Mouse (Mus musculus): ENCODE measurements at regions not wholly inside any gene's neighbourhood (a gene's known extent, or its start where the extent isn't known, plus 50 kb on each side); places are given as distances from the start of the nearest gene placed in this dataset.

DNA sequence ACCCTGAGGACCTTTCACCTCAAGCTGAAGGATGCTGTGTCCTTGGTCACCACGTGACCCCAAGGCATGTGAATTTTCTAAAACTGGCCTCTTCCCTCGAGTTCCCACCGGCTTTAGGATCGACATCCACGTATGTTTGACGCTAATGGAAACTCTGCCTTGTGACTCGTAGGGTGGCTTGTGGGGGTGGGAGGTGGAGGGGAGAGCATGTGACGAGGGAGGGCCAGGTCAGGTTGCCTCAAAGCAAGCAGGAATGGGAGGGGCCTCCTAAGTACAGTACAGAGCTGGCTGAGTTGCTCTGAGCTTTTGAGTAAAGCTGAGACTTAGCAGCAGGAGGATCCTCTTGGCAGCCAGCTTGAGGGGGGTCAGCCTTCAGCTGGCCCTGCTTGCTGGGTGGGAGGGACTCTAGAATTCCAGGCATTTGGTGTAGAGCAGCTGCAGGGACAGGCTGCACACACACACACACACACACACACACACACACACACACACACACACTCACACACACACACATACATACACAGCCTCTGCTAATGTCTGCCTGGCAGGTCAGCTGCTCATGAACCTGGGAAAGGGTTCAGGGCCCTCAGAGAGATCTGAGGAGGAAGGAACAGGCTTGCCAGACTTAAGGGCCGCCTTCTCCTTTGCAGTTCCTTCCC lies 78.5 kb downstream of the Sik1 start:
- DNase-seq (ENCODE audit: low read depth): peak; percentile 33

GRCm38 (mm10) chr17:31777751-31778150 lies 77.9 kb downstream of the Sik1 start:
- DNase-seq (ENCODE audit: low read depth): no peak

DNA sequence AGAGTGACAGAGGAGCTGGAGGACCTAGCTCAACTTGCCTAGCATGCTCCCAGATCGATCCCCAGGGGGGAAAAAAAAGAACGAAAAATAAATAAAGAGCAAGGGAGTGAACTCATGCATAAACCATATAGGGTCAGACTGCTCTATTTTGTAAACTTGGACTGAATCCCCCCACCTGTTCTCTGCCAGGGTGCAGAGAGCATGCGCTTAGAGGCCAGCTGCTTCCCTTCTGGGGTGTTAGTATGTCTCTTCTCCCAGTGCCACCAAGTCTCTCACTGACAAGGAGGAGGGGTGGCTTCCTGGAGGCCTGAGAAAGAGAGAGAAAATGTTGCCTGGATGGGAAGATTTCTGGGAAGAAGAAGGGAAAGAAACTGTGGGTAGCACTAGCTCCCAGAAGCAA lies 76.1 kb downstream of the Sik1 start:
- no peak for DNase-seq (ENCODE audit: low read depth)

- DNase-seq (ENCODE audit: low read depth): no peak
Measured at GRCm38 (mm10) chr17:31782251-31782650, 73.4 kb downstream of the Sik1 start.

DNA sequence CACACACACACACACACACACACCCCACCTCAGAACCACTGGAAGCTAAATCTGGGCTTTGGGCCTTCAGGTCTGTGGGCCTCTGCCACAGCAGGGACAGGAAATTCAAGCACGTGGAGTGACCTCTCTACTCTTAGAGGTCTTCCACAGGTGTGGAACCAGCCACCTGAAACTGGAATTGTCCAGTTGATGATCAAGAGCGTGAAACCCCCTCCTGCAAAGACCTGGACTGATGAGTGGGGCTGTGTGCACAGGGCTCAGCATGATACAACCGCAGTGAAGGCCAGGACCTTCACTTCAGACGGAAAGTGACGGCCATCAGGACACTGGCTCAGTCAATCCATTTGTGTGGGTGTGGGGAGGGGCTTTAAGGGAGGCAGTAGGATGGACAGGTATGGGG lies 72.5 kb downstream of the Sik1 start:
- no peak for DNase-seq (ENCODE audit: low read depth)

DNA sequence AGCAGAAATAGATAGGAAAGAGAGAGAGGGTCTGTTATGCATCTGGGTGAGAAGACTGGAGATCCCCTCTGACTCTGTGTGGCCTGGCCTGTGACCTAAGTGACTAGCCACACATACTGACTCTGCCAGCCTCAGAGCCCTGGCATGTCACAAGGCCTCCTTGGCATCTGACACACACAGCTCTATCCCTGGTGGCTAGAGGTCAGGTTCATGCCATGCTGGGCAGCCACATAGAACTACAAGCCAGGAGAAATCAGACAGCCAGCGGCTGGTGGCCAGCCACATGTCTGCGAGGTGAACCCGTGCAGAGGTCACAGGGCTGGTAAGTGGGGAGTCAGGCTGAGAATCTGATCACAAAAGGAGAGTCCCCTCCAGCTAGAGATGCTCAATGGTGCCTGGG lies 67.3 kb downstream of the Sik1 start:
- peak; percentile 30 for DNase-seq (ENCODE audit: low read depth)

DNA sequence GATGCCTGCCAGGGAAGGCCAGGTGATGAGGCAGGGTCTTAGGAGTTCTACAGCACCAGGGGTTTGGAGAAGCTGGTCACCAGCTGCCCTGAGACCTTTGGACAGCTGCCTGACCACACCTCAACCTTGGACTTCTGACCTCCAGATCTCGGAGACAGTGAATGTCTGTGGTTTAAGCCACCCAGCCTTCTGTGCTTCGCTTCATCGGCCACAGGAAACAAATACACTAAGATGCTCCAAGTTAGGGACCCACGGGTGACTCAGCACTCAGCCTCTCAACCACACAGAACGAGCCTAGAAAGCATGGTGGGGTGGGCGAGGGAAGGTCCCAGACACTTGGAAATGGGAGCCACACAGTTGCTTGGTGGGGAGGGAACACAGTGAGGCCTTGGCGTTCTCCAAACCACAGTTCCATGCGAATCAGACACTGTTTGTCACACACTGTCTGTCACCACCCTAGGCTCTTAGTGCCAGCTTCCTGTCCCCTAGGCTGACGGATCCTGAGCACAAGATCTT lies 66.5 kb downstream of the Sik1 start:
- DNase-seq (ENCODE audit: low read depth): peak; percentile 76

GRCm38 (mm10) chr17:31789906-31790279 lies 65.7 kb downstream of the Sik1 start:
- DNase-seq (ENCODE audit: low read depth): peak; percentile 61

GRCm38 (mm10) chr17:31790280-31791063 lies 65.1 kb downstream of the Sik1 start:
- DNase-seq (ENCODE audit: low read depth): peak; percentile 47

- no peak for DNase-seq (ENCODE audit: low read depth)
Measured at GRCm38 (mm10) chr17:31791656-31792055, 63.9 kb downstream of the Sik1 start.

DNA sequence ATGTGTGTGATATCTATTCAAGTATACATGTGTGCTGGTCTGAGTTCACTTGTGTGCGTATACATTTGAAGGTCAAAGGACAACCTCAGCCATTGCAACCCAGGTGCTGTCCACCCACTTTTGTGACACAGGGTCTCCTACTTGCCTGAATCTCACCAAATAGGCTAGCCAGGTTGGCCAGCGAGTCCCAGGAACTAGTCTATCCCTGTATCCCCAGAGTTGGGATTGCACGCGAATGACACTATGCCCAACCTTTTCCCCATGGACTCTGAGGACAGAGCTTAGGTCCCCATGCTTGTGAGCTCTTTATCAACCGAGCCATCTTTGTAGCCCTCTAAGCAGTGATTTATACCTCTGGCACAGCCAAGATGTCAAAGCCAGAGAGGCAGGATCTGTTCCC lies 62.6 kb downstream of the Sik1 start:
- DNase-seq (ENCODE audit: low read depth): no peak

GRCm38 (mm10) chr17:31793521-31793920 lies 62.1 kb downstream of the Sik1 start:
- DNase-seq (ENCODE audit: low read depth): no peak

DNA sequence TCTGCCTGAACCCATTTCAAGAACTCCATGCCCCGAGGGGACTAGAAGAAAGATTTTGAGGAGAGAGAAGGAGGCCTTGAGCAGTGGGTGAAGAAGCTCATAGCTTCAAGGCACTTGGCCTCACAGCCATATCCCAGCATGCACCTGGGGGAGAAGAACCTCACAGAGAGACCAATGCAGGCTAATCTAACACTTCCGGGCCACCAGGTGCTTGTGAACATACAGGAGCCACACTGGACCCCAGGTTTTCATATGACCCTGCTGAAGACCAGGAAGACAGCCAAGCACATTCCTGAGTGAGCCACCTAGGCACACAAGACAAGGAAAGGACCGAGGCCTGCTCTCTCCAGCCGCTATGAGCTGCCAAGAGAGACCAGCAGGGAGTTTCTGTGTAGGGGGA lies 61.6 kb downstream of the Sik1 start:
- no peak for DNase-seq (ENCODE audit: low read depth)

All from induced T-regulatory cell, adult 2 months (primary cell).